Mouse (Mus musculus) limb, embryonic 13.5 days (tissue): ENCODE measurements around the gene Trim71. TPM values are rescaled to one million over a fixed set of nuclear protein-coding genes. Genes with fewer than 3 reads are reported as not detected.

Experiments
- ATAC-seq: fragments of 200-750 bp; cut with Nextera tagmentation; 2 replicates; pipeline ENCODE4 v1.8.0; 2017; ENCODE audit warnings: low read depth, moderate number of reproducible peaks, moderate TSS enrichment; ENCODE audit not compliant: low FRiP score
- H3K27ac ChIP-seq: fragments of 300-500 bp; sonication (generic); 2 replicates; pipeline ENCODE4 v1.5.1; 2015; ENCODE audit warnings: inconsistent platforms, mild to moderate bottlenecking, moderate library complexity
- H3K27me3 ChIP-seq: fragments of 300-500 bp; sonication (generic); 2 replicates; pipeline ENCODE4 v1.6.1; 2015; ENCODE audit warnings: mild to moderate bottlenecking, inconsistent platforms
- H3K36me3 ChIP-seq: fragments of 300-500 bp; sonication (generic); 2 replicates; pipeline ENCODE4 v1.6.1; 2015; ENCODE audit warnings: inconsistent platforms, mild to moderate bottlenecking, moderate library complexity
- H3K4me1 ChIP-seq: fragments of 300-500 bp; sonication (generic); 2 replicates; pipeline ENCODE4 v1.6.1; 2015; ENCODE audit warnings: inconsistent platforms
- H3K4me2 ChIP-seq: fragments of 300-500 bp; sonication (generic); replicated peaks from 2 replicates; pipeline ENCODE4 v1.6.1; 2015; ENCODE audit warnings: inconsistent platforms, mild to moderate bottlenecking, moderate library complexity
- H3K4me3 ChIP-seq: fragments of 300-500 bp; sonication (generic); 2 replicates; pipeline ENCODE4 v1.5.1; 2015; ENCODE audit warnings: moderate library complexity, mild to moderate bottlenecking, inconsistent platforms
- H3K9ac ChIP-seq: fragments of 300-500 bp; sonication (generic); 2 replicates; pipeline ENCODE4 v1.6.1; 2015; ENCODE audit warnings: mild to moderate bottlenecking, inconsistent platforms
- H3K9me3 ChIP-seq: fragments of 300-500 bp; sonication (generic); 2 replicates; pipeline ENCODE4 v1.6.1; 2016; ENCODE audit warnings: inconsistent platforms
- WGBS: fragments of 180-500 bp; shearing (Covaris S2); methylation state at CpG from one replicate; pipeline ENCODE4 v1.1.7; 2015; 5-methylcytosine and 5-hydroxymethylcytosine counted together
- polyA plus RNA-seq: library from polyadenylated mRNA; unstranded; fragments of >200 nt; fragmentation: Nextera tagmentation; extraction: Ambion mirVana; gene quantifications from 2 replicates; pipeline ENCODE4 v1.2.1, GENCODE M21; 2015

Gene Trim71
- polyA plus RNA-seq, 1 experiment from 2014 or later: 0.62 TPM

GRCm38 (mm10) chr9:114553828-114554227 lies 10.3 kb downstream of the Trim71 start:
- Histone ChIP-seq H3K4me1 (peaks cover 19% of the 10 kb centered on the region), H3K4me3 (no peak overlapping the region), H3K9ac (no peak overlapping the region), H3K27ac (no peak overlapping the region), H3K27me3 (no peaks in the 10 kb centered on the region), H3K9me3 (no peaks in the 10 kb centered on the region), H3K36me3 (no peaks in the 10 kb centered on the region), H3K4me2 (no peak overlapping the region)
- no peak for ATAC-seq

DNA sequence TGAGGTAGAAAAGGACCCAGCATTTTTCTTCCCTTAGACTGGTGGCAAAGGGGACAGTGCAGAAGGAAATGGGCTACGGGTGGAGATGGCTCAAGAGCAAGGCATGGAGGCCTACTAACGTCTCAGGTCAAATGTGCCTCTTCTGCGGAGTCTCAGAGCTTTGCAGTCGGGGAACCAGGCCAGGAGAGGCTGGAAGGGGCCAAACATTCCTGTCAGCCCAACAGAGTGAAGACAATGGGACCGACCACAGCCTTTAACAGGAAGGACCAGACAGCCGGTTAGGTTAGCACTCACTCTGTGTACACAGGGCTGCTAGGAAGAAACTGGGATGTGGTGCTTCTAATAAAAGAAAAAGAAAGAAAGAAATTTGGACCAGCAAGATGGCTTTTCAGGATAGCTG lies 14.1 kb downstream of the Trim71 start:
- no peaks in the 10 kb centered on the region for H3K36me3 ChIP-seq
- H3K27ac ChIP-seq: no peak overlapping the region
- 38% methylated on average over 6 of the region's 6 CpGs for WGBS
- no peak overlapping the region for H3K4me3 ChIP-seq
- H3K27me3 ChIP-seq: no peaks in the 10 kb centered on the region
- no peaks in the 10 kb centered on the region for H3K9me3 ChIP-seq
- H3K4me1 ChIP-seq: peaks cover 45% of the 10 kb centered on the region
- H3K9ac ChIP-seq: no peak overlapping the region
- H3K4me2 ChIP-seq: no peak overlapping the region
- no peak for ATAC-seq

DNA sequence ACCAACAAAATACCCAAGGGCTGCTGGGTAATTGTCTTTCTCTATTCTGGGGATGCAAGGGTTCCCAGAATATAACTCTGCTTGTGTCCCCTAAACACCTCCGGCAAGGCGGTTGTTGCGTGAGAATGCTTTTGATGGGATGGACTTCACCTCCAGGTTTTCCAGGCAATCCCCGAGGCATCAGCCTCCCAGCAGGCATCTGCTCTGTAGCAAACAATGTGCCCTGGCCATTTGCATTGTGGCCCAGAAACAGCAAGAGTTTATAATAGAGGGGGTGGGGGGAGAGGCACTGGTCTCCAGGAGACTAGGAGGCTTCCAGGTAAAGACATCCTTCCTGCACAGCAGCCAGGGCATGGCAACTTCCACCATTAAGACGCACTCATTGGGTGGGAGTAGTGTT lies 15.1 kb downstream of the Trim71 start:
- 28% methylated on average over 5 of the region's 5 CpGs for WGBS
- ATAC-seq: no peak
- H3K9me3 ChIP-seq: no peaks in the 10 kb centered on the region
- H3K36me3 ChIP-seq: no peaks in the 10 kb centered on the region
- no peak overlapping the region for H3K4me2 ChIP-seq
- no peak overlapping the region for H3K27ac ChIP-seq
- no peak overlapping the region for H3K9ac ChIP-seq
- no peaks in the 10 kb centered on the region for H3K27me3 ChIP-seq
- H3K4me1 ChIP-seq: peaks cover 45% of the 10 kb centered on the region
- H3K4me3 ChIP-seq: no peak overlapping the region

DNA sequence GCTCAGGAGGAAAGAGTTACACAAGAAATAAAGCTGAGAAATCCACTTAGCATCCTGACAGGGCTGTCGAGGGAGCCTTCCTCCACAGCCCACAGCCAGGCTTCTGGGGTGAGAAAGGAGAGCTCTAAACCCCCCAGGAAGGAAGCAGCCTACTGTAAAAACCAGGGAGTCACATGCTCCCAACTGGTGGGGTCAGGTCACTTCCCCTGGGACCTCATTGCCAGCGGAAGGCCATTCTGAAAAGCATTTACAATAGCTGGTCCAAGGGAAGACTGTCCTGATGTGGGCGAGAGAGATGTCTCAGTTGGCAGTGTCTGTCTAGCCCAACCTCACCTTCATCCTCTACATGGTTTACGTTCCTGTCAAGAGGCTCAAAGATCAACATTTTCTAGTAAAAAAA lies 15.7 kb downstream of the Trim71 start:
- no peaks in the 10 kb centered on the region for H3K27me3 ChIP-seq
- H3K9ac ChIP-seq: no peak overlapping the region
- H3K4me3 ChIP-seq: no peak overlapping the region
- no peak for ATAC-seq
- H3K4me2 ChIP-seq: no peak overlapping the region
- H3K36me3 ChIP-seq: no peaks in the 10 kb centered on the region
- no peaks in the 10 kb centered on the region for H3K9me3 ChIP-seq
- H3K4me1 ChIP-seq: peaks cover 49% of the 10 kb centered on the region
- no peak overlapping the region for H3K27ac ChIP-seq
- whole genome bisulfite sequencing: 32% methylated on average over 4 of the region's 4 CpGs

- no peaks in the 10 kb centered on the region for H3K27me3 ChIP-seq
- no peak overlapping the region for H3K27ac ChIP-seq
- no peaks in the 10 kb centered on the region for H3K36me3 ChIP-seq
- H3K4me3 ChIP-seq: no peak overlapping the region
- no peaks in the 10 kb centered on the region for H3K9me3 ChIP-seq
- no peak for ATAC-seq
- H3K4me1 ChIP-seq: peaks cover 50% of the 10 kb centered on the region
- H3K9ac ChIP-seq: no peak overlapping the region
- no peak overlapping the region for H3K4me2 ChIP-seq
- WGBS: 38% methylated on average over 6 of the region's 6 CpGs
Measured at GRCm38 (mm10) chr9:114547643-114548077, 16.5 kb downstream of the Trim71 start.

GRCm38 (mm10) chr9:114546765-114547164 lies 17.4 kb downstream of the Trim71 start:
- ATAC-seq: no peak
- H3K27ac ChIP-seq: no peak overlapping the region
- H3K36me3 ChIP-seq: no peaks in the 10 kb centered on the region
- H3K4me3 ChIP-seq: no peak overlapping the region
- H3K4me1 ChIP-seq: peaks cover 50% of the 10 kb centered on the region
- 59% methylated on average over 12 of the region's 12 CpGs for WGBS
- H3K9me3 ChIP-seq: no peaks in the 10 kb centered on the region
- no peaks in the 10 kb centered on the region for H3K27me3 ChIP-seq
- H3K4me2 ChIP-seq: no peak overlapping the region
- no peak overlapping the region for H3K9ac ChIP-seq

GRCm38 (mm10) chr9:114544754-114545393 lies 19.3 kb downstream of the Trim71 start:
- Histone ChIP-seq H3K4me1 (peaks cover 54% of the 10 kb centered on the region), H3K4me2 (peak overlapping the region; percentile 44), H3K9me3 (no peaks in the 10 kb centered on the region), H3K27me3 (no peaks in the 10 kb centered on the region), H3K36me3 (no peaks in the 10 kb centered on the region), H3K9ac (no peak overlapping the region), H3K27ac (no peak overlapping the region), H3K4me3 (no peak overlapping the region)
- WGBS: 20% methylated on average over 9 of the region's 9 CpGs
- 0 out of 2 replicates have a peak, but pooled peaks have one; percentile 17 for ATAC-seq

- H3K9me3 ChIP-seq: no peaks in the 10 kb centered on the region
- WGBS: 24% methylated on average over 15 of the region's 17 CpGs
- H3K4me1 ChIP-seq: peaks cover 55% of the 10 kb centered on the region
- H3K27ac ChIP-seq: no peak overlapping the region
- no peak overlapping the region for H3K4me3 ChIP-seq
- no peak overlapping the region for H3K9ac ChIP-seq
- no peaks in the 10 kb centered on the region for H3K36me3 ChIP-seq
- H3K27me3 ChIP-seq: no peaks in the 10 kb centered on the region
- H3K4me2 ChIP-seq: peak overlapping the region; percentile 44
- ATAC-seq: 0 out of 2 replicates have a peak, but pooled peaks have one; percentile 22
Measured at GRCm38 (mm10) chr9:114543882-114544753, 20.1 kb downstream of the Trim71 start.

DNA sequence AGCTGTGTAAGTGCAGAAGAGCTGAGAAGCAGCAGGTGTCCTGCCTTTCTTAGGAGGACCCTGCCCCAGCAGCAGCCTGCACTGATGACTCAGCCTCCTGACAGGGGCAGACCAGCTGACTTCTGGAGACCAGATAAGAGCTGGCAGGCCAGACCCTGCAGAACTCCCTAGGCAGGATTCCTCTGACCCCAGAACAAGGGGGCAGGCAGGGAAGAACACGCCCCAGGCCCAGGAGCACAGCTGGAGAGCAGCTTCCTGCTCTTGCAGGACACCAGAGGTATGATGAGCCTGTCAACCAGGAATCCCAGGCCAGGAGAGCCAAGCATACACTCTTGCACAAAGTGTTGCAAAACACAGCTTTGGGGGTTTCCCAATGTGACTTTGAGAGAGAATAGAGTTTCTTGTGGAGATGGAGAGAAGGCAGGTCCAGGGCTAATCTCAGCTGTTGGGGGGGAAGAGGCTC lies 22.9 kb downstream of the Trim71 start:
- Histone ChIP-seq H3K9ac (no peak overlapping the region), H3K4me1 (peaks cover 56% of the 10 kb centered on the region), H3K27ac (no peak overlapping the region), H3K4me2 (no peak overlapping the region), H3K9me3 (no peaks in the 10 kb centered on the region), H3K36me3 (no peaks in the 10 kb centered on the region), H3K27me3 (no peaks in the 10 kb centered on the region), H3K4me3 (no peak overlapping the region)
- 38% methylated on average over 1 of the region's 1 CpGs for WGBS
- no peak for ATAC-seq

- no peak overlapping the region for H3K4me2 ChIP-seq
- no peak overlapping the region for H3K9ac ChIP-seq
- 57% methylated on average over 7 of the region's 7 CpGs for WGBS
- ATAC-seq: no peak
- no peaks in the 10 kb centered on the region for H3K27me3 ChIP-seq
- H3K4me3 ChIP-seq: no peak overlapping the region
- no peaks in the 10 kb centered on the region for H3K36me3 ChIP-seq
- no peak overlapping the region for H3K27ac ChIP-seq
- H3K9me3 ChIP-seq: no peaks in the 10 kb centered on the region
- H3K4me1 ChIP-seq: peaks cover 37% of the 10 kb centered on the region
Measured at GRCm38 (mm10) chr9:114538996-114539563, 25.1 kb downstream of the Trim71 start.

DNA sequence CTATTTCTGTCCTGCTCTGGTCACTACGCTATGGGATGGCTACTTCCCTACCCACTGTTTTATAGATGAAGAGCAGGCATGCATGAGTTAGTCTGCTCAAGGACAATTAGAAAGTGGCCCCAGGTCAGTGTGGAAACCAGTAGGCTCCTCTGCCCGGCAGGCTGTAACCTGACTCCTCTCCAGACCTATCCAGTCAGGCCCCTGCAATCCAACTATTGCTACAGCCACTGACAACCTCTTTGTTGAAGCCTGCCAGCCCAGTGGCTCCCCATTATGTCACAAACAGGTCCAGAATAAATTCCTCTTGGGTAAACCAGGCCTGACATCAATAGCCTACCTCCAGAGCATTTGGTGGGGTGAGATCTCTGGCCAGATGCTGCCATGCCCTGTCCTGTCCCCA lies 27.5 kb downstream of the Trim71 start:
- Histone ChIP-seq H3K9ac (no peak overlapping the region), H3K9me3 (no peaks in the 10 kb centered on the region), H3K27ac (no peak overlapping the region), H3K4me2 (no peak overlapping the region), H3K4me3 (no peak overlapping the region), H3K36me3 (no peaks in the 10 kb centered on the region), H3K4me1 (peaks cover 34% of the 10 kb centered on the region), H3K27me3 (no peaks in the 10 kb centered on the region)
- WGBS: 33% methylated on average over 2 of the region's 2 CpGs
- ATAC-seq: no peak

DNA sequence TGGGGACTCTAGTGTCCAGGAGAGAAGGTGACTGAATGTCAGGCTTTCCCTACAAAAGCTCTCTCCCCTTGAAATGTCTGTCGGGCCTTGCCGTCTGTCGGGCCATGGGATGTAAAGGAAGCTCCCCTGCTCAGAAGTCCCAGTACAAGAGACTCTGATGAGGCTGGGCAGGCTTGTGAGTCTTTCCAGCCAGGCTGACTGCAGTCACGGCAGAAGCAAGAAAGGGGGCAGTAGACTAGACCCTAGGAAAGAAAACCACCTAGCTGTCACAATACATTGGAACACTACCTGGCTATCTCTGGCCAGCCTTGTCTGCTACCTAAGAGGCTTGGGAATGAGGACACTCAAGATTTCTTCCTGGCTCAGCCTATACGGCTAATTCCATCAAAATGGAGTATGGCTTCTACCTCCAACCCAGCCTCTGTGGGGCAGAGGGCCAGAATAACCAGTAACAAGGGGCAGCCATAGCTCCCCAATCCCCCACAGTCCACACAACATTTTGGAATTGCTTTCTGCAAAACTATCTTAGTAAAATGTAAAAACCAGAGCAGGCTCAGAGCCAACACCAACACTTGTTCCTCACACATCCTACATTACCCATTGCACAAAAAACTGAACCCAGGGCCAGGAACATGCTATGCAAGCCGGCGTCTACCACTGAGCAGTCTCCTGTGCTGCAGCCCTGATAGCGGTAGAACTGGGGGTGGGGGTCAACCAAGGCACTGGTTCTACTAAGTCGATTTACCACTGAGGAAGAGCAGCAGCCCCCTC lies 29.2 kb downstream of the Trim71 start:
- Histone ChIP-seq H3K4me1 (peaks cover 43% of the 10 kb centered on the region), H3K9ac (no peak overlapping the region), H3K4me3 (no peak overlapping the region), H3K27ac (no peak overlapping the region), H3K27me3 (no peaks in the 10 kb centered on the region), H3K9me3 (no peaks in the 10 kb centered on the region), H3K4me2 (no peak overlapping the region), H3K36me3 (no peaks in the 10 kb centered on the region)
- 74% methylated on average over 9 of the region's 9 CpGs for WGBS
- ATAC-seq: no peak
